Mouse (Mus musculus) forebrain, embryonic 13.5 days (tissue): Measurements from ENCODE around the gene Ep300. TPM values are rescaled to one million over a fixed set of nuclear protein-coding genes. Genes with fewer than 3 reads are reported as not detected.
A peak's percentile ranks its signal among the peaks of the same experiment; 100 is the strongest.
"Not testable (repeated sequence)": the region's sequence is repeated elsewhere in the genome, so short reads cannot be mapped to it uniquely, and the experiment has no call there.

Experiments
- ATAC-seq: fragments of 200-750 bp; cut with Nextera tagmentation; 2 replicates; pipeline ENCODE4 v1.8.0; 2017
- H3K27ac ChIP-seq: fragments of 300-500 bp; sonication (generic); 2 replicates; pipeline ENCODE4 v1.5.1; 2015; ENCODE audit warnings: inconsistent platforms, mild to moderate bottlenecking, moderate library complexity
- H3K27me3 ChIP-seq: fragments of 300-500 bp; sonication (generic); 2 replicates; pipeline ENCODE4 v1.6.1; 2015; ENCODE audit warnings: mild to moderate bottlenecking, inconsistent platforms
- H3K36me3 ChIP-seq: fragments of 300-500 bp; sonication (generic); 2 replicates; pipeline ENCODE4 v1.6.1; 2015; ENCODE audit warnings: mild to moderate bottlenecking, inconsistent platforms; ENCODE audit not compliant: poor library complexity, severe bottlenecking
- H3K4me1 ChIP-seq: fragments of 300-500 bp; sonication (generic); 2 replicates; pipeline ENCODE4 v1.6.1; 2015; ENCODE audit warnings: inconsistent platforms
- H3K4me2 ChIP-seq: fragments of 300-500 bp; sonication (generic); 2 replicates; pipeline ENCODE4 v1.6.1; 2015; ENCODE audit warnings: inconsistent platforms, mild to moderate bottlenecking, moderate library complexity
- H3K4me3 ChIP-seq: fragments of 300-500 bp; sonication (generic); 2 replicates; pipeline ENCODE4 v1.5.1; 2015; ENCODE audit warnings: mild to moderate bottlenecking, inconsistent platforms
- H3K9ac ChIP-seq: fragments of 300-500 bp; sonication (generic); 2 replicates; pipeline ENCODE4 v1.6.1; 2015; ENCODE audit warnings: mild to moderate bottlenecking, inconsistent platforms
- H3K9me3 ChIP-seq: fragments of 300-500 bp; sonication (generic); replicated peaks from 2 replicates; pipeline ENCODE4 v1.6.1; 2016; ENCODE audit warnings: inconsistent platforms
- WGBS: fragments of 180-500 bp; shearing (Covaris S2); methylation state at CpG from one replicate; pipeline ENCODE4 v1.1.7; 2015; 5-methylcytosine and 5-hydroxymethylcytosine counted together
- polyA plus RNA-seq: library from polyadenylated mRNA; unstranded; fragments of >200 nt; fragmentation: Nextera tagmentation; extraction: Ambion mirVana; gene quantifications from 2 replicates; pipeline ENCODE4 v1.2.1, GENCODE M21; 2015

The Ep300 gene
- polyA plus RNA-seq, 1 experiment from 2014 or later = 19.9 TPM

DNA sequence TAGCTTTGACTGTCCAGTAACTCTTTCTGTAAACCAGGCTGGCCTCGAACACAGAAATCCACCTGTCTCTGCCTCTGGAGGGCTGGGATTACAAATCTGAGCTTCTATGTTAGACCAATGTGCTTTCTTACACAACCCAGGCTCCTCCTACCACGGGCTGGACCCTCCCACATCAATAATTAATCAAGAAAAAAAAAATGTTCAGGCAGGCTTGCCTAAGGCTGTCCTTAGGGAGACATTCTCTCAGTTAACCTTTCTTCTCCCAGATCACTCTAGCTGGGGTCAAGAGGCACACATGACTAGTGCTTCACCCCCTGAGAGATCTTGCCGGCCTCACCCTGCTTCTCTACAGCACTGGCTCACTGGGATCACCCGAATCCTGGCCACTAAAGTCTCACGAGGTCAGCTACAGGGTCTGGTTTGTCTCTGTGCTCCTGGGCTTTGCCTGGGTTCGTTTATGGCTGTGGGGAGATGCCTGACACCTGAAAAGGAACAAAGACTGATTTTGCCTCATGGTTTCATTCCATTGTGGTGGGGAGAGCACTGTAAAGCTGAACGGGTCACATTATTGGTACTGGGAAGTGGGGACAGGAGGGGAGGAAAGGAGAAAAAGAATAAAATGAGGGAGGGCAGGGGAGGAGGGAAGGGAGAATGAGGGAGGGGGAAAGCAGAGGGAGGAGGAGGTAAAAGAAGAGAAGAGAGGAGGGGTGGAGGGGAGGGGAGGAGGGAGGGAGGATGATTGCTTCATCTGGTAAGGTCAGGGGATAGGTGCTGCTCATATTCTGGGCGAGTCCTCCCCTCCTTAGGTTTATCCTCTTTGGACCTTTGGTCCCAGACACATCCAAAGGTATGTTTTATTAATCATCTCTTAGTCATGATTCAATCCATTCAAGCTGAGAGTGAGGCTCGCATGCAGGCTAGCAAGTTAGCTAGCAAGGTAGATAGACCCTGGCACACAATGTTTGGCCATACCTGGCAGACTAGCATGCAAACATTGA is 22.4 kb upstream of the Ep300 start:
- H3K4me3 ChIP-seq = no peak overlapping the region
- 56% methylated on average over 9 of the region's 9 CpGs for WGBS
- no peaks in the 10 kb centered on the region for H3K9me3 ChIP-seq
- ATAC-seq = no peak
- no peak overlapping the region for H3K27ac ChIP-seq
- H3K27me3 ChIP-seq = no peaks in the 10 kb centered on the region
- H3K4me2 ChIP-seq = no peak overlapping the region
- H3K4me1 ChIP-seq = no peaks in the 10 kb centered on the region
- no peaks in the 10 kb centered on the region for H3K36me3 ChIP-seq
- no peak overlapping the region for H3K9ac ChIP-seq

GRCm38 (mm10) chr15:81568093-81568492 is 17.1 kb upstream of the Ep300 start:
- ATAC-seq = no peak
- 43% methylated on average over 2 of the region's 2 CpGs for WGBS

GRCm38 (mm10) chr15:81568592-81568991 is 16.6 kb upstream of the Ep300 start:
- Histone ChIP-seq H3K4me1 (no peaks in the 10 kb centered on the region), H3K4me3 (no peak overlapping the region), H3K36me3 (no peaks in the 10 kb centered on the region), H3K9ac (no peak overlapping the region), H3K27me3 (no peaks in the 10 kb centered on the region), H3K4me2 (no peak overlapping the region), H3K27ac (no peak overlapping the region), H3K9me3 (no peaks in the 10 kb centered on the region)
- WGBS = 66% methylated on average over 1 of the region's 2 CpGs
- ATAC-seq = no peak

More at GRCm38 (mm10) chr15:81568093-81568492, 17.1 kb upstream of the Ep300 start:
- Histone ChIP-seq H3K4me3 (no peak overlapping the region), H3K9me3 (no peaks in the 10 kb centered on the region), H3K4me2 (no peak overlapping the region), H3K27ac (no peak overlapping the region), H3K27me3 (no peaks in the 10 kb centered on the region), H3K36me3 (no peaks in the 10 kb centered on the region), H3K9ac (no peak overlapping the region), H3K4me1 (no peaks in the 10 kb centered on the region)

- H3K9me3 ChIP-seq = no peaks in the 10 kb centered on the region
- no peaks in the 10 kb centered on the region for H3K36me3 ChIP-seq
- peaks cover 3% of the 10 kb centered on the region; the same call in 1 of the 2 replicates for H3K4me1 ChIP-seq
- H3K4me3 ChIP-seq = no peak overlapping the region
- ATAC-seq = 0 out of 2 replicates have a peak, but pooled peaks have one; percentile 36
- 5% methylated on average over 3 of the region's 3 CpGs for WGBS
- H3K27me3 ChIP-seq = no peaks in the 10 kb centered on the region
- H3K4me2 ChIP-seq = no peak overlapping the region
- no peak overlapping the region for H3K27ac ChIP-seq
- no peak overlapping the region for H3K9ac ChIP-seq
Measured at GRCm38 (mm10) chr15:81576961-81577360, 8.2 kb upstream of the Ep300 start.

- Histone ChIP-seq H3K9me3 (no peaks in the 10 kb centered on the region), H3K36me3 (no peaks in the 10 kb centered on the region), H3K27me3 (no peaks in the 10 kb centered on the region), H3K4me1 (peaks cover 3% of the 10 kb centered on the region; the same call in 1 of the 2 replicates), H3K27ac (no peak overlapping the region), H3K4me2 (no peak overlapping the region), H3K4me3 (no peak overlapping the region), H3K9ac (no peak overlapping the region)
- no peak for ATAC-seq
- 92% methylated on average over 7 of the region's 7 CpGs for WGBS
Measured at GRCm38 (mm10) chr15:81577743-81578165, 7.4 kb upstream of the Ep300 start.

- Histone ChIP-seq H3K27me3 (no peaks in the 10 kb centered on the region), H3K4me1 (peaks cover 26% of the 10 kb centered on the region), H3K9ac (peak overlapping the region; percentile 73), H3K36me3 (peaks cover 5% of the 10 kb centered on the region), H3K27ac (peak overlapping the region; percentile 70; the same call in 1 of the 2 replicates), H3K4me2 (peak overlapping the region; percentile 61), H3K9me3 (no peaks in the 10 kb centered on the region), H3K4me3 (peak overlapping the region; percentile 97)
- 12% methylated on average over 3 of the region's 3 CpGs for WGBS
- no peak for ATAC-seq
Measured at GRCm38 (mm10) chr15:81584466-81584865, 685 bp upstream of the Ep300 start.

DNA sequence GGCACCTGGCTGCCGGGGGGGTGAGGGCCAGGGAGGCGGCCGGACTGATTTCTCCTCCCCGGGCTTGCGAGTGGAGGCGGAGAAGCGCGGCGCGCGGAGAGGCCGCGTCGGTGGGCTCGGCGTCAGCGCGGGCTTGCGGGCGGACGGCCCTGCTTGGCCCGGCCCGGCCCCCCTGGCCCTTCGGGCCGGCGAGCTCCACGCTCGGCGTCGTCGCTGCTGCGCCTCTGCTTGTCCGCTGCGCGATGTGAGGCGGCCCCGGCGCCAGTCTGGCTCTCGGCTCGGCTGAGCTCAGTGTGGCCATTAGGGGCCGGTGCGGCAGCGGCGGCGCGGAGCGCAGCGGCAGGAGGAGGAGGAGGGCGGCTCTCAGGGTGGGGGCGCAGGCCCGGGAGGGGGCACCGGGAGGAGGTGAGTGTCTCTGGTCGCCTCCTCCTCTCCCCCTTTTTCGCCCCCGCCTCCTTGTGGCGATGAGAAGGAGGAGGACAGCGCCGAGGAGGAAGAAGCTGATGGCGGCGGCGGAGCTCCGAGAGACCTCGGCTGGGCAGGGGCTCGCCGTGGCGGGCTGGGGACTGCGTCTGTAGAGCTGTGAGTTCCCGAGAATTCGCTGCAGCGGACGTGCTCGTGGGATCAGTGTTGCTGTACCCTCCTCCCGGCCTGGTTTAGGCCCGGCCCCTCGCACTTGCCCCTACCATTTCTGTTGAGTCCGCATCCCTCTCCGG is 753 bp downstream of the Ep300 start:
- H3K9ac ChIP-seq = peak overlapping the region; percentile 100
- peak overlapping the region; percentile 97 for H3K4me3 ChIP-seq
- peak; percentile 68 for ATAC-seq
- peak overlapping the region; percentile 94 for H3K4me2 ChIP-seq
- peaks cover 10% of the 10 kb centered on the region for H3K36me3 ChIP-seq
- H3K27me3 ChIP-seq = no peaks in the 10 kb centered on the region
- under 1% methylated on average over 51 of the region's 77 CpGs for WGBS
- peak overlapping the region; percentile 100 for H3K27ac ChIP-seq
- no peaks in the 10 kb centered on the region for H3K9me3 ChIP-seq
- H3K4me1 ChIP-seq = peaks cover 37% of the 10 kb centered on the region

DNA sequence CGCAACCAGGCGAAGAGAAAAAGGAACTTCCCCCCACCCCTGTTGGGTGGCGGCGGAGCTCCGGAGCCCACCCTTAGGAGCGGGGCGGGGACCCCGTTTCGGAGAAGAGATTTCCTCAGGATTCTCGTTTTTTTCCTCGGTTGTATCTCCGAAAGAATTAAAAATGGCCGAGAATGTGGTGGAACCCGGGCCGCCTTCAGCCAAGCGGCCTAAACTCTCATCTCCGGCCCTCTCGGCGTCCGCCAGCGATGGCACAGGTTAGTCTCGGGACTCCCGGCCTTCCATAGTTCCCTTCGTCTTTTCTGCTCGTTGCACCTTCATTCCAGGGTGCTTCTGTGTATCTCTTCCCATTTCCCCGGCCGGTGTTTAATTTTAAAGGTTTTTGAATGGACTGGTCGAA is 1.3 kb downstream of the Ep300 start:
- peak overlapping the region; percentile 94 for H3K4me2 ChIP-seq
- H3K9me3 ChIP-seq = no peaks in the 10 kb centered on the region
- under 1% methylated on average over 28 of the region's 28 CpGs for WGBS
- ATAC-seq = no peak
- H3K27me3 ChIP-seq = no peaks in the 10 kb centered on the region
- H3K4me1 ChIP-seq = peaks cover 37% of the 10 kb centered on the region
- H3K4me3 ChIP-seq = peak overlapping the region; percentile 97
- peak overlapping the region; percentile 100 for H3K27ac ChIP-seq
- H3K36me3 ChIP-seq = peaks cover 10% of the 10 kb centered on the region
- H3K9ac ChIP-seq = peak overlapping the region; percentile 100

- peaks cover 37% of the 10 kb centered on the region for H3K4me1 ChIP-seq
- H3K9ac ChIP-seq = peak overlapping the region; percentile 100
- WGBS = 49% methylated on average over 2 of the region's 2 CpGs
- H3K4me2 ChIP-seq = peak overlapping the region; percentile 94
- peak overlapping the region; percentile 97 for H3K4me3 ChIP-seq
- H3K27ac ChIP-seq = no peak overlapping the region
- peaks cover 10% of the 10 kb centered on the region for H3K36me3 ChIP-seq
- no peaks in the 10 kb centered on the region for H3K27me3 ChIP-seq
- ATAC-seq = no peak
- H3K9me3 ChIP-seq = no peaks in the 10 kb centered on the region
Measured at GRCm38 (mm10) chr15:81587686-81588085, 2.5 kb downstream of the Ep300 start.

DNA sequence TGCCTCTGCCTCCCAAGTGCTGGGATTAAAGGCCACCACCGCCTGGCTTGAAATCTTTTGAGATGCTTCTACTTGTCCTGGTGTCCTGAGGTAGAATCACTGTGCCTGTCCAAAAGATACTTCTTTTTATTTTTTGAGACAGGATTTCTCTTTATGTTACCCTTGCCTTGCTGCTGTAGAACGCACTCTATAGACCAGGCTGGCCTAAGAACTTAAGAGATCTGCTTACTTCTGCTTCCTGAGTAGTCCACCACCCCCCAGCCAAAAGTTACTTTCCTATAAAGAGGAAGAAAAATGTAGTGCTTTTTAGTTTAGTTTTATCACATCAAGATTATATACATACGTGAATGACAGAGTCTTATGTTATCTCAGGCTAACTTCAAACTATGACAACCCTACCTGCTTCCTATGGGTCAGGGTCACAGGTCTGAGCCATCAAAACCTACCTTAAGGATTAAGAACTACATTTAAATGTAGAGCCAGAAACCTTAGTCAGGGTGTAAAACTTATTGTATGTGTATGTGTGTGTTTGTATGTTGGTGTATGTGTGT is 9.1 kb downstream of the Ep300 start:
- Histone ChIP-seq H3K27me3 (no peaks in the 10 kb centered on the region), H3K4me3 (no peak overlapping the region), H3K9ac (no peak overlapping the region), H3K4me1 (peaks cover 13% of the 10 kb centered on the region), H3K27ac (no peak overlapping the region), H3K4me2 (no peak overlapping the region), H3K9me3 (no peaks in the 10 kb centered on the region), H3K36me3 (peaks cover 24% of the 10 kb centered on the region)
- WGBS = 91% methylated on average over 3 of the region's 3 CpGs
- no peak for ATAC-seq

DNA sequence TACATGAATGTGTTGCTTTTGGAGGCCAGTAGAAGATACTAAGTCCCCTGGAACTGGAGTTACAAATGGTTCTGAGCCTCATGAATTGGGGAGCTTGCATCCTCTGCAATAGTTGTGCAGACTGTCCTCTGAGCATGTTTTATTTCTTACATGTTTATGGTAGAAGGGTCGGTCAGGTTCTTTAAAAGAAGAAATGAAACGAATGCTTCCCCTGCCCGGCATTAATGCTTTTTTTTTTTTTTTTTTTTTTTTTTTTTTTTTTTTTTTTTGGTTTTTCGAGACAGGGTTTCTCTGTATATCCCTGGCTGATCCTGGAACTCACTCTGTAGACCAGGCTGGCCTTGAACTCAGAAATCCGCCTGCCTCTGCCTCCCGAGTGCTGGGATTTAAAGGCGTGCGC is 13.6 kb downstream of the Ep300 start:
- not testable (repeated sequence) for H3K27ac ChIP-seq, H3K4me1 ChIP-seq, H3K27me3 ChIP-seq, H3K4me2 ChIP-seq, ATAC-seq, H3K4me3 ChIP-seq, H3K9ac ChIP-seq, H3K9me3 ChIP-seq
- WGBS = 95% methylated on average over 8 of the region's 8 CpGs
- peaks cover 26% of the 10 kb centered on the region for H3K36me3 ChIP-seq

- Histone ChIP-seq H3K9ac (no peak overlapping the region), H3K27me3 (no peaks in the 10 kb centered on the region), H3K4me2 (no peak overlapping the region), H3K4me3 (no peak overlapping the region), H3K36me3 (peaks cover 49% of the 10 kb centered on the region), H3K9me3 (no peaks in the 10 kb centered on the region), H3K4me1 (no peaks in the 10 kb centered on the region), H3K27ac (no peak overlapping the region)
- 95% methylated on average over 1 of the region's 1 CpGs for WGBS
- ATAC-seq = no peak
Measured at GRCm38 (mm10) chr15:81605241-81605640, 20.1 kb downstream of the Ep300 start.
